Mouse (Mus musculus) spleen, adult 12 weeks (tissue): ENCODE measurements around the gene Itga2b.

Experiments
- DNase-seq: peaks from one replicate; pipeline ENCODE4 v3.0.0; 2022; ENCODE audit warnings: low spot score

Gene Itga2b

DNA sequence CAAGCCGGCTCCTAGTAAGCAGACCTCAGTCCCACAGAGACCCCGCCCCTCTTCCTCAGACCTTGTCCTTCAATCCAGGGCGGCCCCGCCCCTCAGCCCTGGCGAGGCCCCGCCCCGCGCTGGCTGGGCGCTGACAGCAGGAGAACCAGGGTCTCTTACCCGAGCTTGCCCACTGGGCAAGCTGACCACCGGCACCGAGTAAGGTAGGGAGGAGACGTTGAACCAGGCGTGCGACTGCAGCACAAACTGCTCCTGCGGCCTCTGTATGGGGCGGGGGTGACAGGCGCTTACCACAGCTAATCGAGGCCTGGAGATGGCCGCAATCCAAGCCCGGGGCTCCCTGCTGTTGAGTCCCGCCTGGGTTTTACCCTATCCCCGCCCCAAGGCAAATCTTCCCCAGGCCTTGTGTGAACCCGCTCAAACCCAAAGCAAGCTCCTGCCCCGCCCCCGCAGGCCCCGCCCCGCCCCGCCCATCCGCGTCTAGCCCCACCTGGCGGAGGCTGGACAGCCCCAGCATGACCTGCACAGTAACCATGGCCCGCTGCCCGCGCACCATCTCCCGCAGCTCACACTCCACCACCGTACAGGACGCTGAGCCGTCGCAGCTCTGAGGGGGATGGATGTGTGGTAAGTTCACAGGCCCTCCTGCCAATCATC, 14.1 kb downstream of the Itga2b start:
- peak; percentile 47 for DNase-seq

DNA sequence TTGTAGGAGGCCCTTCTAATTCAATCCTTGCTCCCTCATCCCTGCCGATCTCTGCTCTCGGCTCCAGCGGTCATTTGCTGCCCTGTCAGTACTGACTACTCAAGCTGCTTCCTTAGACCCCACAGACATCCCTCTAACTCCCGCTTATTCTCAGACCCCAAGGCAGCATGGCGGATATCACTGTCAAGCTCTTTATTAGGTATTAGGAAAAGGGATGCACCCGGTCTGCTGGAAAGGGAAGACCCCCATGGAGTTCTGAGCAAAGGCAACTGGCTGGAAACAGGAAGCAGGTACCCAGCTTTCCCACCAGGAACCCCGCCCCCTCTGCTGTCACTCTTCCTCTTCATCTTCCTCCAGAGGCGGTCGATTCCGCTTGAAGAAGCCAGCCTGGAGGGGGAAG, 16.8 kb downstream of the Itga2b start:
- no peak for DNase-seq

- DNase-seq, result no peak
Observed at GRCm38 (mm10) chr11:102449043-102450008, 20.6 kb downstream of the Itga2b start.

GRCm38 (mm10) chr11:102448327-102448726, 21.6 kb downstream of the Itga2b start:
- no peak for DNase-seq

GRCm38 (mm10) chr11:102447497-102447896, 22.4 kb downstream of the Itga2b start, which contains the start of gene Fam171a2:
Fam171a2 (minus strand) TSS chr11:102447682.
- no peak for DNase-seq

DNA sequence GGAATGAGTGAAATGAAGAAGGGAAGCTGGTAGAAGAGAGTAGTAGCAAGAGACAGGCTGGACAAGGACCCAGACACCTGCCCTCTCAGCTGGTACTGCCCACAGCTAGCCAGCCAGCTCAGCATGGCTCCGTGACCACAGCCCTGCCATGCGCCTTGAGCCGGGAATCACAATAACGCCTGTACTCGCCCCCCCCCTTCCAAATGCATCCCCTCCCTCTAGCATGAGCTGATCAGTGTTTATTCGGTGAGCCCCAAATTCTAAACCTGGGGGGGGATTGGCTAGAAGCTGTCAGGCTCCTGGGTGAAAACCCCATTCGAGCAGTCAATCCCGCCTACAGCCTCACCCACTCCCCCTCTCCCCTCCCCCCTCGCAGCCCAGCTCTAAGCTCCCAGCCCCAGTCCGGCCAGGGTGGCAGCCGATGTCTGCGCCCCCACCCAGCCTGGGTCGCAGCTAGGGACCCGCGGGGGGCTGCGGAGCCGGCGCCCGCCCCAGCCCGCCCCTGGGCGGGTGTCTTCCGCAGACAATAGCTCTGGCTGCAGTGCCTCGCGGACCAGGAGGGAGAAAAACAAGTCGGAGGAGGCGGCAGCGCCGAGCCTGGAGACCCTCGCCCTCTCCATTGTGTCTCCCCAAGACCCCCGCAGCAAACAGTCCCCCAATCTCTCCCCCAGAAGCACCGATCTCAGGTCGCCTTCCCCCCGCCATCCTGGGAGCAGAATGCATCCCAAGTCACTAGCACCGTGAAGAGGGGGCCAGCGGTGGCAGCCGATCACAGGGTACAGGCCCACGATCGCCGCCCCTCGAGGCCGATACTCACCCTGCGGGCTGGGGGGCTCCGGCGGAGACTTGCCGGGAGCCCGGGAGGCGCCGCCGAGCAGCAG, 23.1 kb downstream of the Itga2b start:
- no peak for DNase-seq

DNA sequence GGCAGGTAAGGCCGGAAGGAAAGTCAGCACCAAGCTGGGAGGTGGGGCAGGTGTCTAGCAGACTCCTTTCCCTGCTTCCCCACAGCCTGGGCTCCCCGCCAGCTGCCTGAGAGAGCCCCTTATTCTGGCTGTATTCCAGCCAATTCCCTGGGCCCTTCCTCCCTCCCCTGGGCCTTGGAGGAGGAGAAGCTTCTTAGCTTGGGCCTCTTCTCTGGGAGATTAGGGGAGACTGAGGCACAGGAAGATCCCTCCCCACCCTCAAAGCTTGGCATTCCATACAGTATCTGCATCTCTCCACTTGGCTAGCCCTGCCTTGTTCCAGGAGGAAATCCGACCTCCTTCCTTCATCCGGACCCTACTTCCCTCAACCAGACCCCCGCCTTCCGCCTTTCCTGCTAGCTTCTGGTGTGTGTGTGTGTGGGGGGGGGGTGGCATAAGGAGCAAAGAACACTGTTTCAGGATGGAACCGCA, 24.0 kb downstream of the Itga2b start:
- DNase-seq, result no peak

- no peak for DNase-seq
Observed at GRCm38 (mm10) chr11:102445264-102445890, 24.5 kb downstream of the Itga2b start.

GRCm38 (mm10) chr11:102444781-102445180, 25.1 kb downstream of the Itga2b start:
- DNase-seq, result no peak

DNA sequence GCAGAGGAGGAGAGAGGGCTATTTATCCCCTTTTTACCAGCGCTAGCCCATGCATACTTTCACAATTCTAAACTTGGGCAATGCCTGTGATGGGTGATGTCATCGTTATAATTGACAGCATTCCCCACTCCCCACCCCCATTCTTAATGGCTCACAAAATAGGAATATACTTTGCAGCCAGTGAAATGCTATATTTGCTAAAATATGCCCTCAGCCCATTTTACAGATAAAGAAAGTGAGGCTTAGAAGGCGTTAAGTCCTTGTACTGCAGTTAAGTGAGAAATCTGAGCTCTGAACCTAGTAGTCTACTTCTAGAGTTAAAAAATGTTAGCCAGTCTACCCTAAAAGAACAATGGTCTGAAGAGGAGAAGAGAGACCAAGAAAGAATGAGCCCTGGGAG, 25.6 kb downstream of the Itga2b start:
- DNase-seq, result no peak

GRCm38 (mm10) chr11:102443740-102444139, 26.2 kb downstream of the Itga2b start:
- no peak for DNase-seq

DNA sequence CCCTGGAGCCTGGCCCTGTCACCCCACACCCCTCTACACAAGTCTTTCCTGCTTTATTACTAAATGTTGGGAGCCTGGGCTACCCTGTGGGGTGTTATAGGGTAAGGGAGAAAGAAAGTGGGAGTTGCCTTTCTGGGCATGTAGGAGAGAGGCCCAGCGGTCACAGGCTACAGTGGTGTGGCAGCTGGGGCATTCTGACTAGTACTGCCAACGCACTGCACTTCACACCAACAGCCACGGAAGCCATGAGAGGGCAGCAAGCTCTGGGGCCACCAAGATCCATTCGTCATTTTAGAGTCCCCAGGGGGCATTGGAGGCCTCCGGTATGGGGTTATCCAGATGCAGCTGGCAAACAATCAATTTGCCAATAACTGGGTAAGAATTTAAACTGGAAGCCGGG, 27.8 kb downstream of the Itga2b start:
- no peak for DNase-seq

DNA sequence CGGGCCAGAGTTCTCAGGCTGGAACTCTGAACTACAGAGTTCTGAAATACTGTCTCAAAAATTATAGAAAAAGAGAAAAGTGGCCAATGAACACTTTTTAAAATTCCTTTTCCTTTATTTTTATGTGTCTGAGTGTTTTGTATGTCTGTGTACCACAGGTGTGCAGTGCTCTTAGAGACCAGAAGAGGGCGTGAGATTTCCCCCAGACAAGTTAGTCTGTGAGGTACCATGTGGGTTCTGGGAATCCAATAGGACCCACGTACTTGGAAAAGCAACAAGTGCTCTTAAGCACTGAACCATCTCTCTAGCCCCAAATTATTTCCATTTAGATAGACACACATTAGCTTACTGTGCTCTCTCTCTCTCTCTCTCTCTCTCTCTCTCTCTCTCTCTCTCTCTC, 28.5 kb downstream of the Itga2b start:
- no peak for DNase-seq

GRCm38 (mm10) chr11:102440255-102440654, 29.7 kb downstream of the Itga2b start:
- DNase-seq, result no peak

- DNase-seq, result no peak
Observed at GRCm38 (mm10) chr11:102439093-102440082, 30.5 kb downstream of the Itga2b start.

- DNase-seq, result no peak
Observed at GRCm38 (mm10) chr11:102438212-102439092, 31.5 kb downstream of the Itga2b start.

GRCm38 (mm10) chr11:102437120-102438061, 32.5 kb downstream of the Itga2b start:
- no peak for DNase-seq

DNA sequence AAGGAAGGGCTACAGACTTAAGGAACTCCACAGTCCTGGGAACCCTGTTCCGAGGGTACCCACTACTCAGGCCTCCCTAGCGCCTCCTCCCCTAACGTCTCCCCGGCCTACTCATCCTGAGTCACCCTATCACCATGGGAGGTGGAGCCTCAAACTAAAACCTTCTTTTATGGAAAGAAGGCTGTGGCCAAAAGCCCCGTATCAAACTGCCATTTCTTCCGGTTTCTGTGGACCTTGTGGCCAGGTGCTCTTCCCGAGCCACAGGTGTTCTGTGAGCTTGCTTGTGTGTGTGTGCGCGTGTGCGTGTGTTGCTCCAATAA, 33.5 kb downstream of the Itga2b start:
- DNase-seq, result no peak
